Mouse (Mus musculus) midbrain, embryonic 13.5 days (tissue): Measurements from ENCODE around the gene Vps51. TPM values are rescaled to one million over a fixed set of nuclear protein-coding genes. Genes with fewer than 3 reads are reported as not detected.
A peak's percentile ranks its signal among the peaks of the same experiment; 100 is the strongest.

Experiments used
- ATAC-seq: fragments of 200-750 bp; cut with Nextera tagmentation; 2 replicates; pipeline ENCODE4 v1.8.0; 2017; ENCODE audit warnings: mild to moderate bottlenecking, moderate TSS enrichment, moderate library complexity
- H3K27ac ChIP-seq: fragments of 300-500 bp; sonication (generic); 2 replicates; pipeline ENCODE4 v1.5.1; 2015; ENCODE audit warnings: inconsistent platforms, mild to moderate bottlenecking, moderate library complexity
- H3K27me3 ChIP-seq: fragments of 300-500 bp; sonication (generic); 2 replicates; pipeline ENCODE4 v1.6.1; 2015; ENCODE audit warnings: mild to moderate bottlenecking, inconsistent platforms
- H3K36me3 ChIP-seq: fragments of 300-500 bp; sonication (generic); 2 replicates; pipeline ENCODE4 v1.6.1; 2015; ENCODE audit warnings: mild to moderate bottlenecking, inconsistent platforms
- H3K4me1 ChIP-seq: fragments of 300-500 bp; sonication (generic); replicated peaks from 2 replicates; pipeline ENCODE4 v1.6.1; 2015; ENCODE audit warnings: inconsistent platforms
- H3K4me2 ChIP-seq: fragments of 300-500 bp; sonication (generic); replicated peaks from 2 replicates; pipeline ENCODE4 v1.6.1; 2015; ENCODE audit warnings: moderate library complexity, mild to moderate bottlenecking, inconsistent platforms
- H3K4me3 ChIP-seq: fragments of 300-500 bp; sonication (generic); replicated peaks from 2 replicates; pipeline ENCODE4 v1.5.1; 2015; ENCODE audit warnings: mild to moderate bottlenecking, inconsistent platforms
- H3K9ac ChIP-seq: fragments of 300-500 bp; sonication (generic); replicated peaks from 2 replicates; pipeline ENCODE4 v1.6.1; 2015; ENCODE audit warnings: mild to moderate bottlenecking, inconsistent platforms
- H3K9me3 ChIP-seq: fragments of 300-500 bp; sonication (generic); 2 replicates; pipeline ENCODE4 v1.6.1; 2016; ENCODE audit warnings: mild to moderate bottlenecking, inconsistent platforms
- WGBS: fragments of 180-500 bp; shearing (Covaris S2); methylation state at CpG from one replicate; pipeline ENCODE4 v1.1.7; 2015; 5-methylcytosine and 5-hydroxymethylcytosine counted together
- polyA plus RNA-seq: library from polyadenylated mRNA; unstranded; fragments of >200 nt; fragmentation: Nextera tagmentation; extraction: Ambion mirVana; gene quantifications from 2 replicates; pipeline ENCODE4 v1.2.1, GENCODE M21; 2015

The Vps51 gene
- polyA plus RNA-seq, 1 experiment from 2014 or later: 91.4 TPM

DNA sequence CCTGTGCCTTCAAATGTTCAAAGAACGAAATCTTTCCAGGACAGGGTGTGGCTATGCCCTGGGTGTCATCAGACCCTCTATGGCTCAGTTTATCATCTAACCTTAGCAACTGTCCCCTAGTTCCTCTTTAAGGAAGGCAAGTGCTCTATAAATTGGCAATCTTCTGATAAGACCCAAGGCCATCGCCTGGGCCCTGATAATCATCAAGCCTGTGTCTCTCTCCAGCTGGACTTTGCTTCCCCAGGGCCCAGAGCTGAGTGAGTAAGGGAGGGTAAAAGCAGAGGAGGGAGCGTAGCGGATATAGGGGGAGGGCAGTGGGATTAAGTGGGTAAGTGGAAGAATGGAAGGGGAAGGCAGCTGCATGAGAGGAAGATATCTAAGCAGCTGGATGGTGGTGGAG lies 27.4 kb upstream of the Vps51 start:
- Histone ChIP-seq H3K9me3 (no peaks in the 10 kb centered on the region), H3K4me3 (no peak overlapping the region), H3K9ac (0 out of 2 replicates have a peak overlapping the region, but pooled peaks have one; percentile 1), H3K27me3 (no peaks in the 10 kb centered on the region), H3K36me3 (no peaks in the 10 kb centered on the region), H3K4me1 (no peaks in the 10 kb centered on the region), H3K27ac (no peak overlapping the region), H3K4me2 (no peak overlapping the region)
- ATAC-seq: no peak
- WGBS: 75% methylated on average over 4 of the region's 4 CpGs

DNA sequence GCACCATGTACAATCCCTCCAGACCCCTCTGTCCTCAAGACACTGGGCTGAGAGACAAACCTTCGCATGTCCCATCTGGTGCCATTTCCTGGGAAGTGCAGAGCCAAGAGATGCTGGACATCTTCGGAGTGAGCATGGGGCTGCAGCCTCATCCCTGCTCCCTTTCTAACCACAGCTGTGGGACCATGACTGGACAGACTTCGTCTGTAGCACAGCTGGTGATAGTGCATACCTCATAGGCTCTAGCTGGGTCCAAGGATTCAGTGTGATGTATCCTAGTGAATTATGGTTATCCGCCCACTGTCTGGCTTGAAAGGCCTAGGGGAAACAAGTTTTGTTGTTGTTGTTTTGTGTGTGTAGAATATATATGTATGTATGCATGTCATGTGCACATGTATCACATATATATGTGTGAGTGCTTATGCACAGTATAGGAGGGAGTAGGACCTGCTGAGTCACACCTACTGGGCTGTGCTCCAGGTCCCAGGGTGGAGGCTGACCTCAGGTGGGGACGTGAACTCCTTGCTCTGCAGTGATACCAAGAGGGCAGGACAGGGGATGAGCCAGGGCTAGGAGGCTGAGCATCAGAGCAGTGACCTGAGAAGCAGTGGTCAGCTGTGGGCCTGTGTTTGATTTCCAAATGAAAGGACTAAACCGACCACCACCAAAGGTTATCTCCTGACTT lies 25.3 kb upstream of the Vps51 start:
- Histone ChIP-seq H3K9me3 (no peaks in the 10 kb centered on the region), H3K27me3 (no peaks in the 10 kb centered on the region), H3K9ac (no peak overlapping the region), H3K4me1 (no peaks in the 10 kb centered on the region), H3K36me3 (no peaks in the 10 kb centered on the region; the same call in 1 of the 2 replicates), H3K4me3 (no peak overlapping the region), H3K4me2 (no peak overlapping the region), H3K27ac (no peak overlapping the region)
- ATAC-seq: no peak
- WGBS: 81% methylated on average over 6 of the region's 6 CpGs

DNA sequence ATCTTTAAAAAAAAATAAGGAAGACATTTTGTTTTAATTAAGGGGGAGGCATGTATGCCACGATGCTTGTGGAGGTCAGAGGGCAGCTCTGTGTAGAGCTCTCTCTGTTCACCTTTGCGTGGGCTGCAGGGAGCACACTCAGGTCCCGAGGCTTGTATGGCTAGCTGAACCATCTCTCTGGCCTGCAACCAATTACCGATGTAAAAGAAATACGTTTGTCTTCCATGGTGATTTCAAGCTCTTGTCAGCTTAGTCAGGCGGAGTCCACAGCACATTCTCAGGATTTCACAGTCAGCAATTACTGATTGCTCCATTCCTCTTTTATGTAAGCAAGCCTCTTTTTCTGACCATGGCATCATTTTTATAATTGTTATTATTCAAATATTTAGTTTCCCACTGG lies 24.2 kb upstream of the Vps51 start:
- Histone ChIP-seq H3K27ac (no peak overlapping the region), H3K4me2 (no peak overlapping the region), H3K27me3 (no peaks in the 10 kb centered on the region), H3K9ac (no peak overlapping the region), H3K36me3 (no peaks in the 10 kb centered on the region; the same call in 1 of the 2 replicates), H3K9me3 (no peaks in the 10 kb centered on the region), H3K4me3 (no peak overlapping the region), H3K4me1 (no peaks in the 10 kb centered on the region)
- ATAC-seq: no peak
- 73% methylated on average over 6 of the region's 6 CpGs for WGBS

DNA sequence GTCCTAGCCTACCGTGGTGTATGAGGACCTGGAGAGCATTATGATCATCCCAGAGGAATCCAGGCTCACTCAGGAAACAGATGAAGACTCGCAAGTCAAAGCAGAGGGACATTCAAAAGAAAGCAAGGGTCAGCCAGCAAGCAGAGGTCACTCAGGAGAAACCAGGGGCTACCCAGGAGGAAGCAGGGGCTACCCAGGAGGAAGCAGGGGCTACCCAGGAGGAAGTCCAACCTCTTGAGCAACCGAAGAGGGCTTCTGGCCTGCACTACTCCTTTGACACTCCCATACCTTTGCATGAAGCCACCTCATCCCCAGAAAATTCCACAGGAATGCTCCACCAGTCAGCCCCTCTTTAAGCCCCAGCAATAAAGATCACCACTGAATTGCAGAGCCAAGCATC lies 20.8 kb upstream of the Vps51 start:
- no peaks in the 10 kb centered on the region for H3K9me3 ChIP-seq
- WGBS: 92% methylated on average over 3 of the region's 3 CpGs
- H3K9ac ChIP-seq: no peak overlapping the region
- ATAC-seq: no peak
- no peak overlapping the region for H3K27ac ChIP-seq
- peaks cover 5% of the 10 kb centered on the region for H3K36me3 ChIP-seq
- H3K4me3 ChIP-seq: no peak overlapping the region
- H3K4me2 ChIP-seq: no peak overlapping the region
- no peaks in the 10 kb centered on the region for H3K27me3 ChIP-seq
- no peaks in the 10 kb centered on the region for H3K4me1 ChIP-seq

DNA sequence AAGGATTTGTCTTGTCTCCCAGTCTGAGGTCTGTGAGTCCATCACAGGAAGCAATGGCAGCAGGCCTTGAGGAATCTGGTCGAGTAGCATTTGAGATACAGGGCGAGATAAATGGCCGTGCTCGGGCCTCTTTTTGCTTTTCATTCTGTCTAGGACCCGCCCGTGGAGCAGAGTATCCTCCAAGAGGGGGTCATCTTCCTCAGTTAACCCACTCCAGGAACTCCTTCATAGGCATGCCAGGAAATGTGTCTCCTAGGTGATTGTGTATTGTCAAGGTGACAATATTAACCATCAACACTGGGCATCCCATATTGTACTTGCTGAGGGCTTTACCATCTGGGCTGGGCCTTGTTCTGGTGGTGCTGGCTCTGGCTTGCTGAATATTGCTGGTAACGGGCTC lies 17.1 kb upstream of the Vps51 start, which contains the start of gene AC131692.1:
Gene AC131692.1 (plus strand): TSS at position 301 of the 400 bp plus-strand sequence.
- H3K9me3 ChIP-seq: no peaks in the 10 kb centered on the region
- H3K4me1 ChIP-seq: no peaks in the 10 kb centered on the region
- no peaks in the 10 kb centered on the region for H3K27me3 ChIP-seq
- H3K27ac ChIP-seq: no peak within 1 kb of the TSS
- WGBS: 96% methylated on average over 7 of the region's 7 CpGs
- ATAC-seq: no peak
- no peak within 1 kb of the TSS for H3K4me3 ChIP-seq
- no peak within 1 kb of the TSS for H3K4me2 ChIP-seq
- peaks cover 24% of the 10 kb centered on the region for H3K36me3 ChIP-seq
- no peak within 1 kb of the TSS for H3K9ac ChIP-seq

DNA sequence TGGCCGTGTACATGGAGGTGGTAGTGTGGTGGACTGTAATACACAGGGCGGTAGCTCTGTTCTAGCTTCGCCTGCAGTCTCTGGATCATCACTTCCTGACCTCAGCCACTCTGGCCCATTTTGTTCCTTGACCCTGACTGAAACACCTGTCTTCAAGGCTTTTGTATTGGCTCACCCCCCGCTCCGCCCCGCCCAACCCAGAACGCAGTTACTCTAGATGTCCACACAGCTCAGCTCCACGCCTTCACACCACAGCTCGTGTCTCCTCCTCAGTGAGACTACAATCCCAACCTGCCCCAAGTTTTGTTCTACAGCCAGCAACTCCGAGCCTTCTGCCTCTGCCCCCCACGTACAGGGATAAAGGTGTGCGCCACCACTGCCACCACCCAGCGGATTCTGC lies 11.8 kb upstream of the Vps51 start:
- ATAC-seq: no peak
- Histone ChIP-seq H3K36me3 (peaks cover 19% of the 10 kb centered on the region), H3K4me3 (no peak overlapping the region), H3K4me2 (no peak overlapping the region), H3K4me1 (peaks cover 18% of the 10 kb centered on the region), H3K27me3 (no peaks in the 10 kb centered on the region), H3K27ac (no peak overlapping the region), H3K9ac (no peak overlapping the region), H3K9me3 (no peaks in the 10 kb centered on the region)
- WGBS: 95% methylated on average over 13 of the region's 13 CpGs

DNA sequence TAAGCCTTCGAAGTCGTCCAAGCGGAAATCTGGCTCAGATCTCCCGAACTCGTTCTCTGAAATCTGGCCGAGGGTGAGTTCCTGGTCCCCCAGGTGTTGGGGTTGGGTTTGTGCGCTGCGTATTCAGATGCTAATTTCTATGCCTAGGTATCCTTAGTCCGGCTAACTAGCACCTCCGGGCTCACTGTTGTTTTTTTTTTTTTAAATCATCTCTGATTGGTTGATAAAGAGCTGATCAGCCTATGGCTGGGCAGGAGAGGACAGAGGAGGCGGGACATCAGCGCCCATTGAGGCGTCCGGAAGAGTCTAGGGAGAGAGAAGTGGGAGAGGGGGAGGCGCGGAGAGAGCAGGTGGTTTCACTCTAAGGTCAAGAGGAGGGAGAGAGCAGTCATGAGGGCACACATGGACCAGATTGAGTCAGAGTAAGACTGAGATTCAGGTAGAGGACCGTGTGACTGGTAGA lies 8.4 kb upstream of the Vps51 start:
- Histone ChIP-seq H3K9ac (peak overlapping the region; percentile 52; the same call in 1 of the 2 replicates), H3K4me3 (peak overlapping the region; percentile 76), H3K27ac (no peak overlapping the region), H3K36me3 (peaks cover 28% of the 10 kb centered on the region), H3K4me2 (peak overlapping the region; percentile 96), H3K27me3 (no peaks in the 10 kb centered on the region), H3K9me3 (no peaks in the 10 kb centered on the region), H3K4me1 (peaks cover 25% of the 10 kb centered on the region)
- under 1% methylated on average over 17 of the region's 17 CpGs for WGBS
- peak; percentile 72 for ATAC-seq

DNA sequence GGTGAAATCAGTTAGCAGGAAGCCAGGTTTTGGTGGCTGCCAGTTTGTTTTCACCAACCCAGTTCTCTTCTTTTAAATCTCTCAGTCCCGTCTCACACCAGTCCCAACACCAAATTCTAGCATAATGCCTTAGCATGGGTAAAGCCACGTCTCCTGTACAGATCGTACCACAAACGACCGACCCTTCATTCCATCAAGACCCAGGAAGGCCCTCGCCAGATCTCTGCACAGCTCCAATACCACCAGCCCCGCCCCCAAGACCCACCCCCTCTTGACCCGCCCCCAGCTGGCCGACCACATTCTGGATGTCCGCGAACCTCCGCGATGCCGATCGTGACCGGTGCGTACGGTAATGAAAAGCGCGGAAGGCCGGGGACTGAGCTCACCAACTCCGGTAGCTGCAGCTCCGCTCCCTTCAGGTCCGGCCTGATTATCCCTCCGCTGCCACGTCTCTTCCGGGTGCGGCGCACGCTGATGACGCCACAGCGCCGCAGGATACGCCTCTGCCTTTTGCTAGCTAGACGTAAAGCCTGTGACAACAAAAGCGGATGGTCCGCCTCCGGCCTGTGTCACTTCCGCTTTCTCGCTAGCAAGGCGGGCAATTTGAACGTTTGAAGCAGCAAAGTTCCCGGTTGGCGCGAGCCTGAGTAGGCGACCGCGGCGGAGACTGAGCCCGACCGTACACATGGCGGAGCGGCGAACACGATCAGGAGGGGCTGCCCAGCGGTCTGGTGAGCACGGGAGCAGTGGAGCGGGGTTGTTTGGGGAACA lies 7.6 kb upstream of the Vps51 start, which contains the start of the genes Zfpl1 and Cdca5:
Gene Zfpl1 (minus strand): TSS at position 479 of the 771 bp plus-strand sequence.
Gene Cdca5 (plus strand): TSS at position 506 of the 771 bp plus-strand sequence.
- under 1% methylated on average over 58 of the region's 58 CpGs for WGBS
- Histone ChIP-seq H3K9me3 (no peaks in the 10 kb centered on the region), H3K4me2 (peak within 1 kb of the TSS; percentile 96), H3K4me3 (peak within 1 kb of the TSS; percentile 76), H3K36me3 (peaks cover 28% of the 10 kb centered on the region), H3K9ac (peak within 1 kb of the TSS; percentile 78), H3K27me3 (no peaks in the 10 kb centered on the region), H3K4me1 (peaks cover 25% of the 10 kb centered on the region), H3K27ac (peak within 1 kb of the TSS; percentile 47)
- peak; percentile 92 for ATAC-seq

DNA sequence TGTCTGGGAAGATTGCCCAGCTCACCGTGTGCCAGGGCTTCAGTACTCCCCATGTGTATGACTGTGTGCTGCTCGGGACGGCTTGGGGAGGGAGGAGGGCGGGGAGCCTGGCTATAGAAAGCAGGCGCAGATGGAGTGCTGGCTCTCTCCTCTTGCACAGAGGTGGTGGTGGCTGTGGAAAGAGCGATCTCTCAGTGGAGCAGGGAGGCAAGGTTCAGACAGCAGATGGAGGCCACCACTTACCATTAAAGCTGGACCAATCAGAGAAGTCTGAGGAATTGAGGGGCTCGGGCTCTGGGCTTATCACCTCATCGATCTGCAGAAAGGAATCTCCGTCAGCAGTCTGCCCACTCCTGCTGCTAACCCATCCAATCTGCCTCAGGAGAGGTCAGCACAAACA lies 5.1 kb upstream of the Vps51 start, which contains the start of gene Gm28374:
Gene Gm28374 (minus strand): TSS at position 101 of the 400 bp plus-strand sequence.
- Histone ChIP-seq H3K9ac (no peak within 1 kb of the TSS), H3K27ac (no peak within 1 kb of the TSS), H3K27me3 (no peaks in the 10 kb centered on the region), H3K36me3 (peaks cover 28% of the 10 kb centered on the region), H3K4me2 (no peak within 1 kb of the TSS), H3K4me3 (no peak within 1 kb of the TSS), H3K4me1 (peaks cover 31% of the 10 kb centered on the region), H3K9me3 (no peaks in the 10 kb centered on the region)
- WGBS: 94% methylated on average over 9 of the region's 9 CpGs
- ATAC-seq: no peak

DNA sequence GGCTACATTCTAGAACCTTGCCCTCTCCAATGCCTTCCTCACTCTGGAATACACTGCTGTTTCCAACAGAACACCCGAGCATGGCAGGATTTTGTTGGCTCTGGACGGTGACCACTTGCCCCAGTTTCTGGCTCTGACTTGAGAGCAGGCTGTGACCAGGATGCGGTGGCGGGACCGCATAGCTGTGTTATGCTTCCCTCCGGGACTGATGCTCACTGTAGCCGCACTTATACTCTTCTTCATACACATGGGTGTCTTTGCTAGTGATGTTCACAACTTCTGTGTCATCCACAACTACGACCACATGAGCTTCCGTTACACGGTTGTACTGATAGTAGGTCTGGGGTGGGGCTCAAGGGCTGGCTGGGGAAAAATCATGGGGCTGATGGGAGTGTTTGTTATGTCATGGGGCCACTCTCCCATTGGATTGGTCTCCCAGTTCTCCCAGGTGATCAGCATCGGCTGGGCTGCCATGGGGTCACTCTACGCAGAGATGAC lies 3.0 kb upstream of the Vps51 start, which contains the start of gene Tmem262:
Gene Tmem262 (plus strand): TSS at position 51 of the 498 bp plus-strand sequence.
- ATAC-seq: no peak
- Histone ChIP-seq H3K27me3 (no peaks in the 10 kb centered on the region), H3K4me1 (peaks cover 30% of the 10 kb centered on the region), H3K9ac (no peak within 1 kb of the TSS), H3K27ac (no peak within 1 kb of the TSS), H3K4me3 (no peak within 1 kb of the TSS), H3K36me3 (peaks cover 28% of the 10 kb centered on the region), H3K9me3 (no peaks in the 10 kb centered on the region), H3K4me2 (no peak within 1 kb of the TSS)
- 95% methylated on average over 12 of the region's 12 CpGs for WGBS

DNA sequence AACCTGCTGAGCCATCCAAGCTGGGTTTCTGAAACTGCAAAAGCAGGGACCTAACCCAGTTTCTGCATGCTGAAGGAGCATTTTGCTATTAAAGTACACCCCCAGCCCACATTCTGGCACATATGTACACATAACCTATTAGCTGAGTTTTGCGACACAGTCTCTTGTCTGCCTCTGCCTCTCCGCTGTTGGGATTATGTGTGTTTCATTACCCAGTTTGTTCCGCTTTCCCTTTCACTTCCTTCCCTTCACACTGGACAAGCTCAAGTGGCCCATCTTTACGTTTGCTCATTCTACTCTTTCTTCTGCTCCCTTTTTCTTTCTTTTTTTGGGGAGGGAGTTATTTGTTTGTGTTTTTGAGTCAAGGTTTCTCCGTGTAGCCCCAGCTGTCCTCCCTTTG lies 3.1 kb downstream of the Vps51 start:
- H3K36me3 ChIP-seq: peaks cover 44% of the 10 kb centered on the region
- no peak for ATAC-seq
- 89% methylated on average over 5 of the region's 5 CpGs for WGBS
- H3K4me1 ChIP-seq: peaks cover 17% of the 10 kb centered on the region
- H3K4me3 ChIP-seq: no peak overlapping the region
- no peaks in the 10 kb centered on the region for H3K27me3 ChIP-seq
- no peak overlapping the region for H3K9ac ChIP-seq
- no peaks in the 10 kb centered on the region for H3K9me3 ChIP-seq
- H3K4me2 ChIP-seq: no peak overlapping the region
- H3K27ac ChIP-seq: no peak overlapping the region

DNA sequence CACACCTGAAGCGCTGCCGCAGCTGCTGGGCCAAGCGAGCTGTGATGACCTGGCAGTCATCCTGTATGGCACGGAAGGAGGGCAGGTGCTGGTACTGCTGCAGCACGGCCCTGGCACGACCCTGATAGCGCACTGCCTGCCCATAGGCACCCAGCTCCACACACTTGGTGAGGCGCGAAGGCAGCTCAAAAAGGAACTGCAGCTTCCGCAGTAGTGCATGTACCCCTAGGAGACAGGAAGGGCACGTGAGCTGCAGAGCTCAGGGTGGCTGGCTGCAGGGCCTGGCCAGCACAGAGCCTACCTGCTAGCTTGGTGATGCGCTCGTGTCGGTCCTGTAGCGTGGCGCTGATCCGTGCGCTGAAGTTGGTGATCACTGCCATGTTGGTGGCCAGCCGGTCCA lies 5.8 kb downstream of the Vps51 start:
- Histone ChIP-seq H3K36me3 (peaks cover 46% of the 10 kb centered on the region), H3K9ac (peak overlapping the region; percentile 28; the same call in 1 of the 2 replicates), H3K4me2 (no peak overlapping the region), H3K27me3 (no peaks in the 10 kb centered on the region), H3K4me1 (peaks cover 29% of the 10 kb centered on the region), H3K27ac (no peak overlapping the region), H3K4me3 (no peak overlapping the region), H3K9me3 (no peaks in the 10 kb centered on the region)
- ATAC-seq: no peak
- WGBS: 96% methylated on average over 19 of the region's 19 CpGs
